ENCODE assay signal across 21 mouse cellular contexts in genomic region chr3:142273265-142273664, GRCm38 (mm10).
DNase-seq lines count a peak whose midpoint lies in the region; ATAC-seq and TF ChIP-seq lines count a peak whose summit lies in the region.
"Had no signal": no experiment of that assay in that cellular context is flagged by ENCODE, and none has a peak within 500 bp of the region (broad histone marks: within the 10 kb centered on the region; RNA-seq: fewer than 3 reads in every experiment).

No protein-coding gene starts in this region.

- DNase-seq in splenic B cell, adult 2 months (ENCODE audit: low read depth, low spot score): peak; percentile 14
- DNase-seq in lung, postnatal 4 days: no peak
- no peak for DNase-seq in kidney, postnatal 14 days
- no peak for DNase-seq in lung, postnatal 0 days (ENCODE audit: low spot score)
- DNase-seq: adrenal gland, adult 8-10 months; adrenal gland, postnatal 14 days; cerebellum, adult 11-12 months; cerebellum, adult 2 months; cerebellum, adult 9-10 months; cerebellum, postnatal 10 days; cerebellum, postnatal 25 days; forebrain, postnatal 0 days had no signal

- peaks cover 36% of the 10 kb centered on the region for H3K4me1 ChIP-seq in bone marrow macrophage, adult 2 months (ENCODE audit: control insufficient read depth, insufficient read depth, low read length)
- no peaks in the 10 kb centered on the region for H3K4me1 ChIP-seq in lung, postnatal 0 days (ENCODE audit: insufficient read depth, low read depth, low read length)
- H3K4me1 ChIP-seq: forebrain, embryonic 13.5 days; forebrain, embryonic 15.5 days had no signal

- 0 out of 2 replicates have a peak, but pooled peaks cover 6% of the 10 kb centered on the region for H3K79me2 ChIP-seq in macrophage (ENCODE audit: inconsistent target)

- no peak overlapping the region for H3K4me3 ChIP-seq in bone marrow macrophage, adult 2 months (ENCODE audit: insufficient read depth, low read length)
- H3K4me3 ChIP-seq in macrophage (ENCODE audit: inconsistent target): no peak overlapping the region
- no peak overlapping the region for H3K4me3 ChIP-seq in lung, postnatal 0 days (ENCODE audit: low read depth, low read length)
- H3K4me3 ChIP-seq: embryonic facial prominence, embryonic 10.5 days; embryonic facial prominence, embryonic 12.5 days; forebrain, embryonic 13.5 days; forebrain, embryonic 15.5 days had no signal

- TF ChIP-seq CTCF in bone marrow macrophage, adult 2 months (IDR thresholded peaks at IDR 0.05; ENCODE audit: low read depth, low read length): no peak
- TF ChIP-seq CTCF in lung, postnatal 0 days (IDR thresholded peaks at IDR 0.05): no peak

- no peak for TF ChIP-seq POLR2A in bone marrow macrophage, adult 2 months (IDR thresholded peaks at IDR 0.05; ENCODE audit: borderline replicate concordance, low read depth, low read length)

- H3K27ac ChIP-seq in bone marrow macrophage, adult 2 months (ENCODE audit: insufficient read depth, low read depth, low read length): peak overlapping the region; percentile 97
- peak overlapping the region; percentile 70 for H3K27ac ChIP-seq in macrophage
- H3K27ac ChIP-seq in lung, postnatal 0 days (ENCODE audit: low read length): no peak overlapping the region
- H3K27ac ChIP-seq: embryonic facial prominence, embryonic 10.5 days; embryonic facial prominence, embryonic 12.5 days; forebrain, embryonic 13.5 days; forebrain, embryonic 15.5 days had no signal

- no peaks in the 10 kb centered on the region for H3K9me3 ChIP-seq in lung, postnatal 0 days (ENCODE audit: low read length)
- H3K9me3 ChIP-seq: embryonic facial prominence, embryonic 10.5 days; embryonic facial prominence, embryonic 12.5 days; forebrain, embryonic 13.5 days; forebrain, embryonic 15.5 days; G1E had no signal

- H3K4me2 ChIP-seq in lung, postnatal 0 days (replicated peaks; ENCODE audit: low read depth, low read length): no peak overlapping the region
- H3K4me2 ChIP-seq: embryonic facial prominence, embryonic 12.5 days; forebrain, embryonic 13.5 days; forebrain, embryonic 15.5 days had no signal

- no peak overlapping the region for H3K9ac ChIP-seq in lung, postnatal 0 days (replicated peaks; ENCODE audit: low read depth)
- H3K9ac ChIP-seq: embryonic facial prominence, embryonic 12.5 days; forebrain, embryonic 13.5 days; forebrain, embryonic 15.5 days; forebrain, postnatal 0 days had no signal

- ATAC-seq in lung, postnatal 0 days: no peak
- ATAC-seq: activated CD4-positive, CD25-positive, alpha-beta regulatory T cell, adult 4 months; forebrain, embryonic 13.5 days; forebrain, embryonic 15.5 days; forebrain, postnatal 0 days; Patski had no signal

- no peaks in the 10 kb centered on the region for H3K36me3 ChIP-seq in macrophage (ENCODE audit: inconsistent target)
- H3K36me3 ChIP-seq in splenic B cell, adult 2 months (ENCODE audit: control insufficient read depth, insufficient read depth, low read length, poor library complexity, severe bottlenecking): peaks cover 8% of the 10 kb centered on the region
- no peaks in the 10 kb centered on the region for H3K36me3 ChIP-seq in lung, postnatal 0 days (ENCODE audit: insufficient read depth, low read length)
- H3K36me3 ChIP-seq: embryonic facial prominence, embryonic 10.5 days; embryonic facial prominence, embryonic 12.5 days; forebrain, embryonic 15.5 days had no signal

- H3K27me3 ChIP-seq in splenic B cell, adult 2 months (ENCODE audit: control insufficient read depth, insufficient read depth, low read length, poor library complexity, severe bottlenecking): no peaks in the 10 kb centered on the region
- no peaks in the 10 kb centered on the region for H3K27me3 ChIP-seq in lung, postnatal 0 days (replicated peaks; ENCODE audit: insufficient read depth, low read length)
- H3K27me3 ChIP-seq: forebrain, embryonic 13.5 days; forebrain, embryonic 15.5 days; Patski had no signal

- 44% methylated on average over 6 of the region's 6 CpGs for WGBS in macrophage (ENCODE audit: missing documents)
- 79% methylated on average over 6 of the region's 6 CpGs for WGBS in lung, postnatal 0 days

- no peak for TF ChIP-seq EP300 in lung, postnatal 0 days (IDR thresholded peaks at IDR 0.05)
